In the genomic region with DNA sequence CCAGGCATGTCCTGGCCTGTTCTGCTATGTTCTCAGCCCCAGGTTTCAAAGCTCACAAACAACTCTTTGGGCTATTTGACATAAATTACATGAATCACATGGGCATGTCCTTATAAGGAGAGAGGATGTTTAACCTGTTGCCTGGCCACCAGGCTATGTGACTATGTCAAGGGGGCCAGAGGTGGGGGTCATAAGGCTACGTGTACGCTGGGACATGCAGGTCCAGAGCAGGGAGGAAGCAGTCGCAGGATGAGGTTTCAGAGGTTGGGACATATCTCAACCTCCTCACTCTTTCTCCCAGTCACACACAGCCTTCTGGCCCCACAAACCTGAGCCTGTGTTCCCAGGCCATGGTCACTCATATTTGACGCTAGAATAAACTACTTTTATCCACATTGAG, we compare ENCODE assay signal across 27 mouse cellular contexts. TPM values are rescaled to one million over a fixed set of nuclear protein-coding genes. Genes with fewer than 3 reads are reported as not detected.
"Had no signal": no experiment of that assay in that cellular context is flagged by ENCODE, and none has a peak within 500 bp of the region (broad histone marks: within the 10 kb centered on the region; RNA-seq: fewer than 3 reads in every experiment).

No protein-coding gene starts in this region.

- DNase-seq: gastrocnemius, postnatal 25 days; heart, adult 18-20 months; heart, postnatal 14 days; heart, postnatal 36 days; kidney, adult 11 months; kidney, adult 8-10 months; kidney, postnatal 10 days; kidney, postnatal 25 days; kidney, postnatal 4 days; left cerebral cortex, postnatal 4 days; liver, embryonic 13.5 days had no signal

- ATAC-seq: hindbrain, postnatal 0 days; intestine, embryonic 16.5 days had no signal

- H3K4me3 ChIP-seq: heart, embryonic 10.5 days; heart, embryonic 13.5 days; heart, embryonic 15.5 days; hindbrain, embryonic 13.5 days; hindbrain, embryonic 15.5 days; layer of hippocampus, adult 2 months; limb, embryonic 13.5 days; limb, embryonic 15.5 days; liver, embryonic 13.5 days; liver, embryonic 15.5 days had no signal

- H3K4me1 ChIP-seq: heart, embryonic 13.5 days; heart, embryonic 15.5 days; hindbrain, embryonic 13.5 days; hindbrain, embryonic 15.5 days; liver, embryonic 15.5 days had no signal

- H3K9ac ChIP-seq: heart, embryonic 13.5 days; heart, embryonic 15.5 days; hindbrain, embryonic 13.5 days; hindbrain, embryonic 15.5 days; limb, embryonic 13.5 days; limb, embryonic 15.5 days; liver, embryonic 13.5 days; liver, embryonic 15.5 days had no signal

- H3K27me3 ChIP-seq: heart, embryonic 15.5 days; hindbrain, embryonic 13.5 days; hindbrain, embryonic 15.5 days; limb, embryonic 13.5 days; limb, embryonic 15.5 days had no signal

- H3K9me3 ChIP-seq: heart, embryonic 10.5 days; heart, embryonic 13.5 days; heart, embryonic 15.5 days; hindbrain, embryonic 13.5 days; hindbrain, embryonic 15.5 days; limb, embryonic 13.5 days; limb, embryonic 15.5 days; liver, embryonic 13.5 days; liver, embryonic 15.5 days had no signal

- H3K27ac ChIP-seq: heart, embryonic 10.5 days; heart, embryonic 13.5 days; heart, embryonic 15.5 days; hindbrain, embryonic 13.5 days; hindbrain, embryonic 15.5 days; hindbrain, postnatal 0 days; layer of hippocampus, adult 2 months; limb, embryonic 13.5 days; limb, embryonic 15.5 days; liver, embryonic 13.5 days; liver, embryonic 15.5 days had no signal

- H3K36me3 ChIP-seq: heart, embryonic 10.5 days; heart, embryonic 13.5 days; heart, embryonic 15.5 days; hindbrain, embryonic 13.5 days; hindbrain, embryonic 15.5 days; limb, embryonic 13.5 days; limb, embryonic 15.5 days; liver, embryonic 13.5 days; liver, embryonic 15.5 days had no signal

- H3K4me2 ChIP-seq: heart, embryonic 13.5 days; heart, embryonic 15.5 days; hindbrain, embryonic 13.5 days; hindbrain, embryonic 15.5 days; limb, embryonic 13.5 days; limb, embryonic 15.5 days; liver, embryonic 11.5 days; liver, embryonic 13.5 days; liver, embryonic 15.5 days had no signal

RNA-seq across cellular contexts. Expression of gene Ltf, which starts 48.0 kb away (rescaled TPM):
- total RNA-seq: gastrocnemius, adult 8-10 months; gastrocnemius, postnatal 25 days; layer of hippocampus, adult 2 months; left cerebral cortex, adult 8-10 months; left cerebral cortex, postnatal 25 days had no signal
- polyA plus RNA-seq: hindbrain, embryonic 11.5 days had no signal
